Mouse (Mus musculus) lung, adult 18-20 months (tissue): Measurements from ENCODE around the gene Rab8b.
"Not testable (repeated sequence)": the region's sequence is repeated elsewhere in the genome, so short reads cannot be mapped to it uniquely, and the experiment has no call there.

ENCODE experiments used
- DNase-seq, 2 experiments: peaks; one replicate each; pipeline ENCODE4 v3.0.0; 2022; ENCODE audit warnings: mixed read lengths in 2 of 2

The Rab8b gene

GRCm38 (mm10) chr9:66917216-66917891, 2.1 kb downstream of the Rab8b start:
- DNase-seq: no peak

GRCm38 (mm10) chr9:66915869-66916785, 3.4 kb downstream of the Rab8b start:
- DNase-seq: no peak

- peak in 1 of 2 experiments; percentile 47 for DNase-seq
Observed at GRCm38 (mm10) chr9:66915401-66915800, 4.1 kb downstream of the Rab8b start.

- no peak for DNase-seq
Observed at GRCm38 (mm10) chr9:66914540-66914939, 4.9 kb downstream of the Rab8b start.

- not testable (repeated sequence) for DNase-seq
Observed at GRCm38 (mm10) chr9:66913254-66913934, 6.1 kb downstream of the Rab8b start.

- no peak for DNase-seq
Observed at GRCm38 (mm10) chr9:66912304-66912703, 7.2 kb downstream of the Rab8b start.

GRCm38 (mm10) chr9:66910677-66911076, 8.8 kb downstream of the Rab8b start:
- DNase-seq: no peak

GRCm38 (mm10) chr9:66909922-66910321, 9.6 kb downstream of the Rab8b start:
- no peak for DNase-seq

- no peak for DNase-seq
Observed at GRCm38 (mm10) chr9:66907746-66908397, 11.6 kb downstream of the Rab8b start.

GRCm38 (mm10) chr9:66907126-66907525, 12.4 kb downstream of the Rab8b start:
- DNase-seq: no peak

GRCm38 (mm10) chr9:66905990-66906389, 13.5 kb downstream of the Rab8b start:
- DNase-seq: no peak

GRCm38 (mm10) chr9:66899526-66899925, 20.0 kb downstream of the Rab8b start:
- DNase-seq: no peak

GRCm38 (mm10) chr9:66899072-66899471, 20.4 kb downstream of the Rab8b start:
- no peak for DNase-seq

GRCm38 (mm10) chr9:66897851-66898250, 21.6 kb downstream of the Rab8b start:
- DNase-seq: no peak

- DNase-seq: no peak
Observed at GRCm38 (mm10) chr9:66896951-66897350, 22.5 kb downstream of the Rab8b start.

- no peak for DNase-seq
Observed at GRCm38 (mm10) chr9:66895995-66896394, 23.5 kb downstream of the Rab8b start.

- peak in 1 of 2 experiments; percentile 25 for DNase-seq
Observed at GRCm38 (mm10) chr9:66895035-66895779, 24.3 kb downstream of the Rab8b start.

GRCm38 (mm10) chr9:66894421-66894820, 25.1 kb downstream of the Rab8b start:
- no peak for DNase-seq

- DNase-seq: not testable (repeated sequence)
Observed at GRCm38 (mm10) chr9:66892456-66892855, 27.0 kb downstream of the Rab8b start.

GRCm38 (mm10) chr9:66887960-66888610, 31.4 kb downstream of the Rab8b start:
- DNase-seq: no peak

GRCm38 (mm10) chr9:66887301-66887902, 32.1 kb downstream of the Rab8b start:
- no peak for DNase-seq
